Mouse (Mus musculus): ENCODE measurements around the gene Ybx2.

DNA sequence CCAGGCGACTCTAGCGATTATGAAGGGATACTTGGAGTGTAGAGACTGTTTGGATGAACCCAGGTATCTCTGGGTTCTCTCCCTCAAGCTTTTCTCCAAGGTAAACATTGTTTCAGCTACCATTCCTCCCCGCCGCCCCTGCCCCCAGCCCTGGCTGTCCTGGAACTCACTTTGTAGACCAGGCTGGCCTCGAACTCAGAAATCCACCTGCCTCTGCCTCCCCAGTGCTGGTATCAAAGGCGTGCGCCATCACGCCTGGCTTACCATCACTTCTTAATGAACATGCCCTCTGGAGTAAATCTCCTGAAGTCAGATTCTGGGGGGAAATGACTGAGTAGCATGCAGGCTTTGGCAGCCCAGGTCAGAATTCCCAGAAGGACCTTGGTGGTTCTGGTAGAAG lies 46.6 kb downstream of the Ybx2 start, which contains the start of gene Elp5:
- TF ChIP-seq MAX (IDR thresholded peaks at IDR 0.05) (no peak), CTCF (IDR thresholded peaks at IDR 0.05; ENCODE audit: control insufficient read depth, insufficient read depth, insufficient read length) (no peak), USF1 (IDR thresholded peaks at IDR 0.05; ENCODE audit: low read depth) (no peak), FOSL1 (IDR thresholded peaks at IDR 0.05; ENCODE audit: insufficient read depth, low read length, poor library complexity, severe bottlenecking) (no peak), CEBPB (IDR thresholded peaks at IDR 0.05; ENCODE audit: low read depth) (no peak), MYOG (IDR thresholded peaks at IDR 0.05; ENCODE audit: control insufficient read depth, extremely low read depth, insufficient read length) (no peak)
